Mouse (Mus musculus) stomach, embryonic 16.5 days (tissue): ENCODE data around the gene Bbs9. TPM values are rescaled to one million over a fixed set of nuclear protein-coding genes. Genes with fewer than 3 reads are reported as not detected.

Source experiments
- ATAC-seq: fragments of 200-750 bp; cut with Nextera tagmentation; 2 replicates; pipeline ENCODE4 v1.8.0; 2017; ENCODE audit warnings: moderate number of reproducible peaks, moderate TSS enrichment; ENCODE audit not compliant: insufficient read depth, low FRiP score
- H3K27ac ChIP-seq: fragments of 300-500 bp; sonication (generic); 2 replicates; pipeline ENCODE4 v1.5.1; 2014; ENCODE audit warnings: low read length
- H3K27me3 ChIP-seq: fragments of 300-500 bp; sonication (generic); 2 replicates; pipeline ENCODE4 v1.6.1; 2014; ENCODE audit warnings: low read length, control low read depth, mixed read lengths; ENCODE audit not compliant: control insufficient read depth, insufficient read depth
- H3K36me3 ChIP-seq: fragments of 300-500 bp; sonication (generic); 2 replicates; pipeline ENCODE4 v1.6.1; 2014; ENCODE audit warnings: low read length; ENCODE audit not compliant: control insufficient read depth, insufficient read depth
- H3K4me1 ChIP-seq: fragments of 300-500 bp; sonication (generic); 2 replicates; pipeline ENCODE4 v1.6.1; 2014; ENCODE audit warnings: low read length, control low read depth, mixed read lengths; ENCODE audit not compliant: control insufficient read depth, insufficient read depth
- H3K4me2 ChIP-seq: fragments of 300-500 bp; sonication (generic); 2 replicates; pipeline ENCODE4 v1.6.1; 2014; ENCODE audit warnings: low read depth, low read length, mixed read lengths
- H3K4me3 ChIP-seq: fragments of 300-500 bp; sonication (generic); replicated peaks from 2 replicates; pipeline ENCODE4 v1.5.1; 2014; ENCODE audit warnings: mild to moderate bottlenecking, low read length
- H3K9ac ChIP-seq: fragments of 300-500 bp; sonication (generic); 2 replicates; pipeline ENCODE4 v1.6.1; 2014; ENCODE audit warnings: low read length
- H3K9me3 ChIP-seq: fragments of 300-500 bp; sonication (generic); replicated peaks from 2 replicates; pipeline ENCODE4 v1.6.1; 2016; ENCODE audit warnings: low read length, control low read depth; ENCODE audit not compliant: control insufficient read depth
- WGBS: fragments of 180-500 bp; shearing (Covaris S2); extraction: QIAGEN DNeasy Blood & Tissue Kit; methylation state at CpG from one replicate; pipeline ENCODE4 v1.1.7; 2014; 5-methylcytosine and 5-hydroxymethylcytosine counted together
- polyA plus RNA-seq: library from polyadenylated mRNA; unstranded; fragments of >200 nt; fragmentation: Nextera tagmentation; extraction: Ambion mirVana; gene quantifications from 2 replicates; pipeline ENCODE4 v1.2.1, GENCODE M21; 2015

Bbs9 gene
- polyA plus RNA-seq, 1 experiment from 2014 or later = 12.2 TPM

DNA sequence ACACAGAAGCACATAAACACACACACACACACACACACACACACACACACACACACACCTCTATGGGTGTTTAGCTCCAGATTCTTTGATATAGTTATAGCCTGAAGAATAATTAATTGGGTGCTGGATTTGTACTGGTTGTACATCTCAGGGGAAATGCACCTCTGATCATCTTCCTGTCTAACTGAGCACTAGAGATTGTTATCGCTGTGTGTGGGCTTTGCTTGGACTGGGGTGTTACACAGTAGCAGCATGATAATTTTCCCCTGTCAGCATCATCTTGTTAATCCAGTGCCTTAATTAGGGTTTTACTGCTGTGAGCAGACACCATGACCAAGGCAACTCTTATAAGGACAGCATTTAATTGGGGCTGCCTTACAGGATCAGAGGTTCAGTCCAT is 175.3 kb downstream of the Bbs9 start:
- H3K27me3 ChIP-seq = no peaks in the 10 kb centered on the region
- H3K4me1 ChIP-seq = 0 out of 2 replicates have a peak, but pooled peaks cover 2% of the 10 kb centered on the region
- no peaks in the 10 kb centered on the region for H3K9me3 ChIP-seq
- no peak overlapping the region for H3K9ac ChIP-seq
- WGBS = 100% methylated on average over 1 of the region's 1 CpGs
- ATAC-seq = no peak
- H3K4me2 ChIP-seq = no peak overlapping the region
- no peak overlapping the region for H3K27ac ChIP-seq
- no peak overlapping the region for H3K4me3 ChIP-seq
- no peaks in the 10 kb centered on the region for H3K36me3 ChIP-seq

- no peak for ATAC-seq
- no peaks in the 10 kb centered on the region for H3K27me3 ChIP-seq
- no peaks in the 10 kb centered on the region for H3K9me3 ChIP-seq
- no peak overlapping the region for H3K4me3 ChIP-seq
- no peak overlapping the region for H3K4me2 ChIP-seq
- 0 out of 2 replicates have a peak, but pooled peaks cover 2% of the 10 kb centered on the region for H3K4me1 ChIP-seq
- H3K36me3 ChIP-seq = no peaks in the 10 kb centered on the region
- 94% methylated on average over 3 of the region's 3 CpGs for WGBS
- H3K9ac ChIP-seq = no peak overlapping the region
- H3K27ac ChIP-seq = no peak overlapping the region
These were observed 176.1 kb downstream of the Bbs9 start for GRCm38 (mm10) chr9:22651619-22652018.

DNA sequence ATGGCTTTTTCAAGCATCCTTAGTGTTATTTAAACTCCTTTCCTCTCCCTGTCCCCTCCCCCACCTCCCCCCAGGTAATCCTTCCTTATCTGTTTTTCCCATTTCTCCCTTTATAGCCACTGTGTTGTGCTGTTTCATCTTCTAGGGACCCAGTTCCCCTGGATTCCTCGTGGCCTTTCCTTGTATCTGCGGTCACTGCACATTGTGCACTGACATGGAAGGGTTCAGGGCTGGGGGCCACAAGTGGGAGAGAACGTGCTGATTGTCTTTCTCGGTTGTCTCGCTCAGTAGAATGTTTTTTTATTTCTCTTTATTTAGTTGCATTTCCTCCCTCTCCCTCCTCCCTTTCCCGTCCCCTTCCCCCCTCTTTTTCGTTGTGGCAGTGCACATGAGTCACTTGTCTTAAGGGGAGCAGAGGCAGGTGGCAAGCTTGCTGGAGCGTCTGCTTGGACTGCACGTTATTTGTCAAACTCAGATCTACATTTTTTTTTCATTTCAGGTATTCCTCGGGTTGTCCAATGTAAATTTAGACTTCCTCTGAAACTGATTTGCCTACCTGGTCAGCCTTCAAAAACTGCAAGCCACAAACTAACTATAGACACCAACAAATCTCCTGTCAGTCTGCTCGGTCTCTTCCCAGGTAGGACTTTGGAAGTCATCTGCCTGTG is 179.3 kb downstream of the Bbs9 start:
- 58% methylated on average over 11 of the region's 11 CpGs for WGBS
- Histone ChIP-seq H3K36me3 (no peaks in the 10 kb centered on the region), H3K27ac (no peak overlapping the region), H3K9ac (no peak overlapping the region), H3K4me3 (no peak overlapping the region), H3K4me1 (0 out of 2 replicates have a peak, but pooled peaks cover 2% of the 10 kb centered on the region), H3K4me2 (no peak overlapping the region), H3K27me3 (no peaks in the 10 kb centered on the region), H3K9me3 (no peaks in the 10 kb centered on the region)
- no peak for ATAC-seq

GRCm38 (mm10) chr9:22657216-22657615 is 181.7 kb downstream of the Bbs9 start:
- Histone ChIP-seq H3K27me3 (no peaks in the 10 kb centered on the region), H3K4me3 (no peak overlapping the region), H3K27ac (no peak overlapping the region), H3K4me2 (no peak overlapping the region), H3K36me3 (no peaks in the 10 kb centered on the region), H3K9ac (no peak overlapping the region), H3K4me1 (0 out of 2 replicates have a peak, but pooled peaks cover 2% of the 10 kb centered on the region), H3K9me3 (no peaks in the 10 kb centered on the region)
- 75% methylated on average over 5 of the region's 5 CpGs for WGBS
- no peak for ATAC-seq

- no peak for ATAC-seq
- Histone ChIP-seq H3K36me3 (no peaks in the 10 kb centered on the region), H3K9ac (no peak overlapping the region), H3K4me1 (no peaks in the 10 kb centered on the region), H3K4me2 (no peak overlapping the region), H3K27me3 (no peaks in the 10 kb centered on the region), H3K27ac (no peak overlapping the region), H3K9me3 (no peaks in the 10 kb centered on the region), H3K4me3 (no peak overlapping the region)
- WGBS = 83% methylated on average over 8 of the region's 8 CpGs
These were observed 189.6 kb downstream of the Bbs9 start for GRCm38 (mm10) chr9:22665155-22665554.

DNA sequence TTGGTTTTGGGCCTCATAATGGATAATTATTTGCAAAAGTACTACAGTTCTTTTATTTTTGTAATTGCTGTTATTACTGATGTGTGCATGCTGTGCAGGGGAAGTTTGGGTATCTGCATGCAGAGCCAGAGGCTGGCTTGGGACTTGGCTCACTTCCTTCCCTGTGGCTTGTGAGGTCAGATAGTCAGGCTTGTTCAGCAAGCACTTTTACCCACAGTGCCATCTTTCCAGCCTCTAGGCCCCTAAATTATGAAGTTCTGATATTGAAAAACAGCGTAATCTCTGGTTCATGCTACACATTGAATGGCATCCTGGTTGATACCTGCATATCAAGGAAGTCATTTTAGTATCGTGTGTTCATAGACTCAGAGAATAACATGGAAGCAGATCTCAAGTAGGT is 197.4 kb downstream of the Bbs9 start:
- H3K36me3 ChIP-seq = no peaks in the 10 kb centered on the region
- H3K4me1 ChIP-seq = no peaks in the 10 kb centered on the region
- H3K27ac ChIP-seq = no peak overlapping the region
- H3K9ac ChIP-seq = no peak overlapping the region
- ATAC-seq = no peak
- no peaks in the 10 kb centered on the region for H3K27me3 ChIP-seq
- no peak overlapping the region for H3K4me2 ChIP-seq
- 89% methylated on average over 2 of the region's 2 CpGs for WGBS
- H3K9me3 ChIP-seq = no peaks in the 10 kb centered on the region
- no peak overlapping the region for H3K4me3 ChIP-seq

DNA sequence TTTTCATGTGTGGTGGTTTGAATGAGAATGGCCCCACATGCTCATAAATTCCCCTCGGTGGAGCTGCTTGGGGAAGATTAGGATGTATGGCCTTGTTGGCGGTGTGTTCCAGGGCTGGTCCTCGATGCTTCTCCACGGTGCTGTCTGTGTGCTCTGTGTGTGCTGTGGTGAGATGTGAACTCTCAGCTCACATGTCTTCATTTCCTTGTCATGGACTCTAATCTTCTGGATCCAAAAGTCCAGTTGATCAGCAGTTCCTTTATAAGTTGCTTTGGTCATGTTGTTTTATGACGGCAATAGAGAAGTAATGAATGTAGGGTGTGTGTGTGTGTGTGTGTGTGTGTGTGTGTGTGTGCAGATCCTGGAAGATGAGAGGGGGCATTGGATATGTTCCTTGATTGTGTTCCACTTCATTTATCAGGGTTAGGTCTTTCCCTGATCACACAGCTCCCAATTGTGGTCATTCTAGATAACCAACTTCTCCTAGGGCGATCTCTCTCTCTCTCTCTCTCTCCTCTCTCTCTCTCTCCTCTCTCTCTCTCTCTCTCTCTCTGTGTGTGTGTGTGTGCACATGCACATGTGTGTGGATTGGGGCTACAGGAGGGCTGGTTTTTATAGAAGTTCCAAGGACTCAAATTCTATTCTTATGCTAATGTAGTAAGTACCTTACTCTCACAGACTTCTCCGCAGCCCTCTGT is 201.8 kb downstream of the Bbs9 start:
- Histone ChIP-seq H3K27ac (no peak overlapping the region), H3K9ac (no peak overlapping the region), H3K4me1 (no peaks in the 10 kb centered on the region), H3K4me3 (no peak overlapping the region), H3K27me3 (no peaks in the 10 kb centered on the region), H3K36me3 (no peaks in the 10 kb centered on the region), H3K9me3 (no peaks in the 10 kb centered on the region), H3K4me2 (no peak overlapping the region)
- WGBS = 95% methylated on average over 7 of the region's 7 CpGs
- ATAC-seq = no peak

DNA sequence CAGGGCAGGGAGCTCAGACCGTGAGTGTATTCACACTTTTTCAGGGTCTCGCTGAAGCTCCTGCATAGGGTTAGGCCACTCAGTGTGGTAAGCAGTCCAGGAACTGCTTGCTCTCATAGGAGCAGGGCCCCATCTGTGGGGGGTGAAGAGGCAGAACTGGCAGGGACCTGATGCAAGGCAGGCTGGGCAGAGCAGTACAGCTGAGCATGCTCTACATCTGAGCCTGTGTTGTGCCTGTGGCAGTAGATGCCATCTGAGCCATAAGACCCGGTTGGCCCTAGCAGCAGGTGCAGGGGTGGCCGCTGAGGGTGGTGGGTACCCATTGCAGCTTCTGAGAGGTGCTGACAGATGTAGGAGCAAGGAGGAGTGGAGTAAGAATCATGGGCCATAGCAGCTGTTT is 202.5 kb downstream of the Bbs9 start:
- no peak overlapping the region for H3K4me2 ChIP-seq
- H3K36me3 ChIP-seq = no peaks in the 10 kb centered on the region
- no peak overlapping the region for H3K4me3 ChIP-seq
- H3K9me3 ChIP-seq = no peaks in the 10 kb centered on the region
- no peaks in the 10 kb centered on the region for H3K4me1 ChIP-seq
- no peak overlapping the region for H3K27ac ChIP-seq
- no peak; the same call in 1 of the 2 replicates for ATAC-seq
- H3K9ac ChIP-seq = no peak overlapping the region
- WGBS = 80% methylated on average over 4 of the region's 4 CpGs
- no peaks in the 10 kb centered on the region for H3K27me3 ChIP-seq

- no peaks in the 10 kb centered on the region for H3K27me3 ChIP-seq
- H3K9me3 ChIP-seq = no peaks in the 10 kb centered on the region
- H3K4me1 ChIP-seq = no peaks in the 10 kb centered on the region
- 59% methylated on average over 4 of the region's 4 CpGs for WGBS
- no peak overlapping the region for H3K9ac ChIP-seq
- no peak overlapping the region for H3K27ac ChIP-seq
- no peak overlapping the region for H3K4me2 ChIP-seq
- H3K36me3 ChIP-seq = no peaks in the 10 kb centered on the region
- ATAC-seq = no peak
- H3K4me3 ChIP-seq = no peak overlapping the region
These were observed 203.0 kb downstream of the Bbs9 start for GRCm38 (mm10) chr9:22678496-22678895.
